Mouse (Mus musculus) T-helper 1 cell (primary cell): Measurements from ENCODE around the gene Jade3.

Source experiments
- in situ Hi-C: fragments of 300-600 bp; cut with MboI, MseI; formaldehyde crosslinking; loops from one replicate; pipeline ENCODE4 v1.15.1; 2025; ENCODE audit warnings: high pct_unique_total_duplicates

Jade3 gene

GRCm38 (mm10) chrX:20548011-20548879 is 122.8 kb downstream of the Jade3 start:
- in situ Hi-C loops: no loop called here

GRCm38 (mm10) chrX:20548880-20549440 is 123.5 kb downstream of the Jade3 start:
- in situ Hi-C loops: no loop called here

- in situ Hi-C loops: no loop called here
Measured at GRCm38 (mm10) chrX:20549532-20549931, 124.0 kb downstream of the Jade3 start, which contains the start of gene Rgn. TSS of gene Rgn (plus strand) at chrX:20549787.

GRCm38 (mm10) chrX:20552199-20552598 is 126.7 kb downstream of the Jade3 start:
- in situ Hi-C loops: loop anchor here (25.0 kb wide), 1 partner anchor 515 kb away; no protein-coding TSS in a partner anchor

GRCm38 (mm10) chrX:20561846-20562245 is 136.4 kb downstream of the Jade3 start:
- in situ Hi-C loops: loop anchor here (25.0 kb wide), 1 partner anchor 525 kb away; no protein-coding TSS in a partner anchor

GRCm38 (mm10) chrX:20563941-20564340 is 138.5 kb downstream of the Jade3 start:
- in situ Hi-C loops: loop anchor here (25.0 kb wide), 1 partner anchor 527 kb away; no protein-coding TSS in a partner anchor
